Mouse (Mus musculus) kidney, postnatal 25 days (tissue): Measurements from ENCODE around the gene Tfg.

Source experiments
- DNase-seq, 2 experiments: peaks; one replicate each; pipeline ENCODE4 v3.0.0; 2021; ENCODE audit warnings: mixed read lengths in 2 of 2

Tfg gene

DNA sequence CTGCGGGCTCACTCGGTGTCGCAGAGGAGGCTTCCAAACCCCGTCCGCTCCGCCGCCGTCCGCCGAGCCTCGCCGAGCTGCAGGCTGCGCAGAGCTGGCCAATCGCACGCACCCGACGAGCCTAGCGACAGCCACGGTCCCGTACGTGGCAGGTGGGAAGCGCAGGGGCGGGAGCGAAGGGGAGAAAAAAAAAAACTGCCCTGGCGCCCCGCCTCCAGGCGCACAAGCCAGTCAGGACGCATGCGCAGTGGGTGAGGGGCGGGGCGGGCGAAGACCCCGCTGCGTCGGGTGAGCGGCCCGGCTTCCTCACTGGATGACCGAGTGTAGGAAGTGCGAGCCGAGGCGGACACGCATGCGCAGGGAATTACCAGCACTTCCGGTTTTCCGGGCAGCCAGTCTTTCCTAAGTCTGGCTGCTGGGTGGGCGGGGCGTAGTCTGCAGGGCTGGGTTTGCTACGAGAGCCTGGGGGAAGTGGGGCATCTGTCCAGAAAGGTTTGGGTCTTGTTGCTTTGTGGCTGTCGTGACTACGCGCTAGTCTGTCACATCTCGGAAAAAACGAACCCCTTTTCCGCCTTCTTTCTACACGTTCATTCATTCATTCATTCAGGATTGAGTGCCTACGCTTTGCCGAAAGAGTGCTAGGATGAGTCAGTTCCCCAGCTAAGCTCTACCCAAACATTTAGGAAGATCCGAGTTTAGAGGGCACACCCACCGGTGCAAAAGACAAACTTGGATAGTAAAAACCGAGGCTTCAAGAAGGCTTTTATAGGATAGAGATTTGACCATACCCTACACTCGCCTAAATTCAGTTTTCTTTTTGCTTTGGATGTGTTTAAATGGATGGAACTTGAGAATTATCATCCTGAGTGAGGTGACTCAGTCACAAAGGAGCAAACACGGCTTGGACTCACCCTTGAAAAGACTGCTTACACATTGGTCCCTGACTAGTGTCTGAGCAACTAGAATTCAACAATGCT lies at the start of gene Tfg:
Gene Tfg, minus strand, starts transcription at position 227 of the 977 bp plus-strand sequence.
- peak; percentile 99 to 100 for DNase-seq

- no peak for DNase-seq
These were observed 11.8 kb upstream of the Tfg start for GRCm38 (mm10) chr16:56729060-56729459.

DNA sequence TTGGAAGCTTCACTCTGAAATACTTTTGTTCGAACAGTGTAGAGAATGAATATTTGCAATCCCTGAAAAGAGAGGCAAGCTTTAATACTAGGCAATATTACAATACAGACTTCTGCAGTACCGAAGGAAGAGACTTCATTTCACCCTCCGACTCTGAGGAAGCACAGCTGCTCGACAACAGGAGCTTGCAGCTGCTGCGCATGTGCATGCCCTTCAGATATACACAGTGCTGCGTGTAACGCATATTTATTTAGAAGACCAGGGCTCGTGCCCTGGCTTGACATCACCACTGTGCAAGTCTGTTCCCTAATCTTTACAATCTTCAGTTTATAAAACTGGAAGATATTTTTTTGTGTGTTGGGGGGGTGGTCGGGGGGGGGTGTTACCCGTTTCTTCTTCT lies 7.7 kb upstream of the Tfg start:
- no peak for DNase-seq

GRCm38 (mm10) chr16:56722357-56722756 lies 5.1 kb upstream of the Tfg start:
- DNase-seq = no peak

DNA sequence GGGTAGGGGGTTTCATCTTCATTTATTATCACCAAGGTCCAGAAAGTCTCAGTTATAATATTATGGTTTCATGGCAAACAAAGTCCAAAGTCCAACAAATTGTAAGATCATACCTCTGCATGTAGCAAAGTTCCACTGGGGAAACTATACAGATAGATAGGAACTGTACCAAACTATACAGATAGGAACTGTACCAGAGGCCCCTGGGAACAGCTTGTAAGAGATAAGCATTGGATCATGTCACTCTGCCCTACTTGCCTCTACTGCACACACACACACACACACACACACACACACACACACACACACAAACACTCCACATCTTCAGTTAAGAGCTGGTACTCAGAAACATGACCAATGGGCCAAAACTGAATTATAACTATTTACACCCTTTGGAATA lies 1.8 kb upstream of the Tfg start:
- no peak for DNase-seq

GRCm38 (mm10) chr16:56716557-56717179 lies 582 bp downstream of the Tfg start:
- peak in 1 of 2 experiments; percentile 8 for DNase-seq

DNA sequence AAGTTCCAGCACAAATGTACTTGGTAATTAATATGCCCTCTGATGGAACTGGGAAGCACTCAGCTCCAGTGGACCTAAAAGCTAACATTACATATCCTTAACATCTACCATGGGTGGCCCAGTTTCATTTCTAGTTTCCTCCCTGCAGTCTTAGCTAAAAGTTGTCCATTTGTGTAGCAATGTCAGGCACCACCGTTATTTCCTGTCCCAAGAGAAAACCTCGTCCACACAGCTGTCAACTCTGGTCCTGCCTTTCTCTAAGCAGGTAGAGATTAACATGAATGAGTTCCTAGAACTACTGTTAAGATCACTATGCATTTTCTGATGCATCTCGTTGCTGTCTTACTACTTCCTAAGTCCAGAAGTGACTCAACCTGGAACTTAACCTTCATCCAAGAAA lies 1.6 kb downstream of the Tfg start:
- DNase-seq = no peak

- DNase-seq = no peak
These were observed 7.2 kb downstream of the Tfg start for GRCm38 (mm10) chr16:56710071-56710470.

- no peak for DNase-seq
These were observed 11.5 kb downstream of the Tfg start for GRCm38 (mm10) chr16:56705731-56706130.

GRCm38 (mm10) chr16:56700898-56701297 lies 16.4 kb downstream of the Tfg start:
- DNase-seq = no peak

- DNase-seq = no peak
These were observed 20.8 kb downstream of the Tfg start for GRCm38 (mm10) chr16:56696448-56696847.

DNA sequence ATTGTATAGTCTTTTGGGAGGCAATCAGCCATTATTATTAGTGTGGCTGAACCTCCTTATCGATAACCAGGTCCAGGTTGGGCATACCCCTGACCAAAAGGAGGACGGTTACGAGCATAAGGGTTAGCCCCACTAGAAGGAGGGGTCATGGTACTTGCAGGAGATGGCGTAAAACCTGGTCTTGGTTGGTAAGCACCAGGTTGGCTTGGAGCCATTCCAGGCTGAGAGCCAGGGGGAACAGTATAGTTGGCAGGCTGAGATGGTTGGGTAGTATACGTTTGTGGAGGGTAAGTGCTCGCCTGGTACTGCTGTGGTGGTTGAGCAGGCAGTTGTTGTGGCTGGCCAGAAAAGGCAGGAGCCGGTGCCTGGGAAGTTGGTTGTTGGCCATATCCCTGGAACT lies 26.5 kb downstream of the Tfg start:
- DNase-seq = no peak

DNA sequence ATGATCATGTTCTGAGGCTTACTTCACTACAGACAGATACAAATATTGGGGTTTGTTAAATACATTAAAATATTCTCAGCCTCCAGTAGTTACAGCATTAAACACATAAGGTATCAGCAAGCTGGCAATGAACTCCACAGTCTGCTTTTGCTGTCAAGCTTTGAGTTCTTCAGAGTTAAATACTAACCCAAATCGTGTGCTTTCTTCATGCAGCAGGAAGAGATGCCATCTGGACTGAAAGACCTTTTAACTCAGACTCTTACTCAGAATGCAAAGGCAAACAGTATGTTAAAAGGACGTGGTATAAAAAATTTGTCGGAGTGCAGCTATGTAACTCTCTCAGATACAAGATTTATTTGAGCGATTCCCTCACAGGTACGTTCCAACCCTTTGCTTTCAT lies 30.5 kb downstream of the Tfg start:
- DNase-seq = no peak

- DNase-seq = no peak
These were observed 36.1 kb downstream of the Tfg start for GRCm38 (mm10) chr16:56681010-56681645.

DNA sequence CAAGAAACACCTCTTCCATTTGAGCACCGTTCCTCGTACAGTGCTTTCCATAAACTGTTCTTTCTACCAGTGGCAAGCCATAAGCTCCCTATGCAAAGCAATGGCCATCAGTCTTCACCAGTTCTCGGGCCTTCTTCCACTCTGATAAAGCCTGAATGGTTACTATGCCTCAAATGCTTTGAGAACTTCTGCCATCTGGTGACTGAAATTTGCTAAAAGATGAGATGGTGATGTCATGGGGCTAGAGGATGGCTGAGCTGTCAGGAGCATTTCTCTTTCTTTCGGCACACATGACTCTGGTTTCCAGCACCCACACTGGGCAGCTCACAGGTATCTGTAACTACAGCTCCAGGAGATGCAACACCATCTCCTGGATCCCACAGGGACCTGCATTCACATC lies 40.1 kb downstream of the Tfg start:
- DNase-seq = peak in 1 of 2 experiments; percentile 3

- no peak for DNase-seq
These were observed 43.8 kb downstream of the Tfg start for GRCm38 (mm10) chr16:56673420-56673819.

DNA sequence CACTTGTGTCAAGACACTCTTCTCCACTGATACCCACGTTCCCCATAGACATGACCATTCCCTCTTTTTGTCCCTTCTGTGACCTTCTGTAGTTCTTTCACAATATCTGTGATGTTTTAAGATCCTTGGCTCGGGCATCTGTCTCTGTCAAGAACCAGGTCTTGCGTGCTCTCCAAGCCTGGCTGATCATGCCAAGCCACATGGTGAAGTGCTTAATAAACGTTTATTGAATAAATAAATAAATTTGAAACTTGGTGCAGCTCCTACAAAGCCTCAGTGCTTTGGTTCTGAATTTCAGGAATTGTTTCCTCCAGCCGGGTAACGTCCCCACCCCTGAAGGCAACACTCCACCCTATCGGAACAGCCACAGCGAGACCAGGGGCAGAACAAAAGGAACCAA lies 46.3 kb downstream of the Tfg start:
- no peak for DNase-seq

GRCm38 (mm10) chr16:56669520-56669919 lies 47.7 kb downstream of the Tfg start:
- DNase-seq = no peak

GRCm38 (mm10) chr16:56658866-56659265 lies 58.4 kb downstream of the Tfg start:
- no peak for DNase-seq

- peak in 1 of 2 experiments; percentile 38 for DNase-seq
These were observed 61.9 kb downstream of the Tfg start for GRCm38 (mm10) chr16:56655193-56655910.

DNA sequence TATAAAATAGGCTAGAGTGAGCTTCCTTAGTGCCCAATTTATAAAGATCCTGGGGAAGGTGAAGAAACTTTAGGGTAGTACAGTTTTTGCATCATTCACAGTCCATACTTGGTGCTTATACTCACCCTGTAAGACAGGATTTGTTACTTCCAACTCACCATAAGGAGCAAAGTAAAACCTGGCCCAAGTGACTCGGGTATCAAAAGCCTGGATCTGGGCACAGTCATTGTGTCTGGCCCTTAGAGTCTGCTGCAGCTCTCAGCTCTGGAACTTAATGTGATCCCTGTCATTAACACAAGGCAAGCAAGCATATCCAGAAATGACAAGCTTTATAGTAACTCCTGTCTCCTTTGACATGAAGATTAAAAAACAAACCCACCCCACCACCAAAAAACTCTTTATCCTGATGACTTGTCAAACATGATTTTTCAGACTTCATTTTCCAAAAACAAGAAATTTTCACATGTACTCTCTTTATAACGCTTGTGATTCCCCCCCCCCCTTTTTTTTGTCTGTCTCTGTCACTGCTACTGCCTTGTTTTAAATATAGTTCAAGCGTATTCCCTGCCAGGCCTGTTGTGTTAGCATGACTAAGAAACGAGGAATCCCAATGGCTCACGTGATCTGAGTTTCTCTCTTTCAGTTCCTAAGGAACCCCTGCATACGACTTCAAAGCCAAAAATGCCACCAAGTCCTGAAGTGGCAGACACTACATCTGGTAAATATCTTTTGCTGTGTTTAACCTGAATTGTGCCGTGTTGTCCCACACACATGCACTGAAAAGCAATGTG lies 70.7 kb downstream of the Tfg start:
- no peak for DNase-seq

GRCm38 (mm10) chr16:56645251-56645650 lies 72.0 kb downstream of the Tfg start:
- no peak for DNase-seq
